Mouse (Mus musculus) hindbrain, postnatal 0 days (tissue): ENCODE data around the gene Arpp21. TPM values are rescaled to one million over a fixed set of nuclear protein-coding genes. Genes with fewer than 3 reads are reported as not detected.
A peak's percentile ranks its signal among the peaks of the same experiment; 100 is the strongest.

Source experiments
- ATAC-seq: fragments of 200-750 bp; cut with Nextera tagmentation; 2 replicates; pipeline ENCODE4 v1.8.0; 2017; ENCODE audit warnings: mild to moderate bottlenecking, moderate TSS enrichment, moderate library complexity
- DNase-seq: peaks from one replicate; pipeline ENCODE4 v3.0.0-alpha.2; 2015; ENCODE audit warnings: low spot score
- H3K27ac ChIP-seq: fragments of 300-500 bp; sonication (generic); 2 replicates; pipeline ENCODE4 v1.5.1; 2014; ENCODE audit warnings: mild to moderate bottlenecking
- H3K27me3 ChIP-seq: fragments of 300-500 bp; sonication (generic); 2 replicates; pipeline ENCODE4 v1.6.1; 2014; ENCODE audit warnings: low read length, mixed read lengths; ENCODE audit not compliant: insufficient read depth
- H3K36me3 ChIP-seq: fragments of 300-500 bp; sonication (generic); 2 replicates; pipeline ENCODE4 v1.6.1; 2014; ENCODE audit warnings: low read length, mixed read lengths; ENCODE audit not compliant: insufficient read depth
- H3K4me1 ChIP-seq: fragments of 300-500 bp; sonication (generic); 2 replicates; pipeline ENCODE4 v1.6.1; 2014; ENCODE audit warnings: antibody characterized with exemption, low read length, mixed read lengths; ENCODE audit not compliant: insufficient read depth
- H3K4me2 ChIP-seq: fragments of 300-500 bp; sonication (generic); 2 replicates; pipeline ENCODE4 v1.6.1; 2014; ENCODE audit warnings: low read depth, mild to moderate bottlenecking, low read length, moderate library complexity, mixed read lengths
- H3K4me3 ChIP-seq: fragments of 300-500 bp; sonication (generic); 2 replicates; pipeline ENCODE4 v1.5.1; 2014; ENCODE audit warnings: low read length
- H3K9ac ChIP-seq: fragments of 300-500 bp; sonication (generic); replicated peaks from 2 replicates; pipeline ENCODE4 v1.6.1; 2014; ENCODE audit warnings: mild to moderate bottlenecking, low read length, moderate library complexity, mixed read lengths
- H3K9me3 ChIP-seq: fragments of 300-500 bp; sonication (generic); 2 replicates; pipeline ENCODE4 v1.6.1; 2016; ENCODE audit warnings: low read length, mixed read lengths
- CTCF ChIP-seq: IDR thresholded peaks from 2 replicates; pipeline ENCODE4 v1.5.1; 2016; ENCODE audit warnings: antibody characterized with exemption, control low read depth, low read depth
- WGBS: fragments of 180-500 bp; shearing (Covaris S2); extraction: QIAGEN DNeasy Blood & Tissue Kit; methylation state at CpG from one replicate; pipeline ENCODE4 v1.1.7; 2014; 5-methylcytosine and 5-hydroxymethylcytosine counted together
- polyA plus RNA-seq: library from polyadenylated mRNA; unstranded; fragments of >200 nt; fragmentation: Nextera tagmentation; extraction: Ambion mirVana; gene quantifications from 2 replicates; pipeline ENCODE4 v1.2.1, GENCODE M21; 2015
- total RNA-seq: library from RNA; depleted of rRNA; stranded (reverse); fragments of >200 nt; gene quantifications from 2 replicates; pipeline ENCODE4 v1.2.3, GENCODE M21; 2014

Gene Arpp21
- total and polyA plus RNA-seq, 2 experiments from 2014 or later, result 60.9 to 80.5 TPM

GRCm38 (mm10) chr9:112102155-112102851, 133.4 kb downstream of the Arpp21 start:
- Histone ChIP-seq H3K9me3 (no peaks in the 10 kb centered on the region), H3K9ac (no peak overlapping the region), H3K4me3 (no peak overlapping the region), H3K36me3 (no peaks in the 10 kb centered on the region), H3K4me2 (no peak overlapping the region), H3K4me1 (no peaks in the 10 kb centered on the region), H3K27ac (peak overlapping the region; percentile 32; the same call in 1 of the 2 replicates), H3K27me3 (no peaks in the 10 kb centered on the region)
- DNase-seq (peak; percentile 77), ATAC-seq (peak; percentile 84)
- TF ChIP-seq CTCF, result no peak
- WGBS, result 30% methylated on average over 6 of the region's 6 CpGs

GRCm38 (mm10) chr9:112100841-112101595, 134.7 kb downstream of the Arpp21 start:
- ATAC-seq (no peak), DNase-seq (no peak)
- Histone ChIP-seq H3K9ac (no peak overlapping the region), H3K4me3 (no peak overlapping the region), H3K9me3 (no peaks in the 10 kb centered on the region), H3K4me2 (no peak overlapping the region), H3K27me3 (no peaks in the 10 kb centered on the region), H3K36me3 (no peaks in the 10 kb centered on the region), H3K4me1 (no peaks in the 10 kb centered on the region), H3K27ac (no peak overlapping the region)
- no peak for TF ChIP-seq CTCF
- 63% methylated on average over 3 of the region's 3 CpGs for WGBS

- no peak overlapping the region for H3K4me2 ChIP-seq
- no peaks in the 10 kb centered on the region for H3K36me3 ChIP-seq
- no peaks in the 10 kb centered on the region for H3K4me1 ChIP-seq
- no peak overlapping the region for H3K9ac ChIP-seq
- WGBS, result 60% methylated on average over 6 of the region's 6 CpGs
- TF ChIP-seq CTCF, result no peak
- no peak overlapping the region for H3K27ac ChIP-seq
- no peaks in the 10 kb centered on the region for H3K9me3 ChIP-seq
- no peak overlapping the region for H3K4me3 ChIP-seq
- DNase-seq, result peak; percentile 42
- ATAC-seq, result no peak
- H3K27me3 ChIP-seq, result no peaks in the 10 kb centered on the region
These were observed 137.5 kb downstream of the Arpp21 start for GRCm38 (mm10) chr9:112098267-112098666.

GRCm38 (mm10) chr9:112095708-112096107, 140.0 kb downstream of the Arpp21 start:
- no peaks in the 10 kb centered on the region for H3K4me1 ChIP-seq
- H3K9me3 ChIP-seq, result no peaks in the 10 kb centered on the region
- DNase-seq, result no peak
- no peak overlapping the region for H3K27ac ChIP-seq
- no peak overlapping the region for H3K4me3 ChIP-seq
- no peak overlapping the region for H3K4me2 ChIP-seq
- H3K27me3 ChIP-seq, result no peaks in the 10 kb centered on the region
- H3K9ac ChIP-seq, result no peak overlapping the region
- no peak for ATAC-seq
- no peaks in the 10 kb centered on the region for H3K36me3 ChIP-seq
- TF ChIP-seq CTCF, result no peak
- WGBS, result 73% methylated on average over 5 of the region's 5 CpGs

- H3K4me2 ChIP-seq, result no peak overlapping the region
- no peak for TF ChIP-seq CTCF
- no peak for ATAC-seq
- 65% methylated on average over 2 of the region's 2 CpGs for WGBS
- H3K9me3 ChIP-seq, result no peaks in the 10 kb centered on the region
- no peak for DNase-seq
- no peaks in the 10 kb centered on the region for H3K27me3 ChIP-seq
- no peaks in the 10 kb centered on the region for H3K4me1 ChIP-seq
- no peak overlapping the region for H3K9ac ChIP-seq
- H3K27ac ChIP-seq, result no peak overlapping the region
- no peaks in the 10 kb centered on the region for H3K36me3 ChIP-seq
- H3K4me3 ChIP-seq, result no peak overlapping the region
These were observed 140.5 kb downstream of the Arpp21 start for GRCm38 (mm10) chr9:112095198-112095597.

GRCm38 (mm10) chr9:112078903-112079302, 156.8 kb downstream of the Arpp21 start:
- ATAC-seq, result no peak
- peaks cover 3% of the 10 kb centered on the region; the same call in 1 of the 2 replicates for H3K4me1 ChIP-seq
- H3K9me3 ChIP-seq, result no peaks in the 10 kb centered on the region
- no peak overlapping the region for H3K4me2 ChIP-seq
- no peak for TF ChIP-seq CTCF
- 88% methylated on average over 2 of the region's 2 CpGs for WGBS
- DNase-seq, result no peak
- H3K27me3 ChIP-seq, result no peaks in the 10 kb centered on the region
- H3K36me3 ChIP-seq, result no peaks in the 10 kb centered on the region
- no peak overlapping the region for H3K27ac ChIP-seq
- no peak overlapping the region for H3K9ac ChIP-seq
- no peak overlapping the region for H3K4me3 ChIP-seq

GRCm38 (mm10) chr9:112078453-112078852, 157.3 kb downstream of the Arpp21 start:
- 53% methylated on average over 4 of the region's 4 CpGs for WGBS
- Histone ChIP-seq H3K4me1 (peaks cover 3% of the 10 kb centered on the region; the same call in 1 of the 2 replicates), H3K4me2 (no peak overlapping the region), H3K4me3 (no peak overlapping the region), H3K36me3 (no peaks in the 10 kb centered on the region), H3K9ac (no peak overlapping the region), H3K9me3 (no peaks in the 10 kb centered on the region), H3K27ac (no peak overlapping the region), H3K27me3 (no peaks in the 10 kb centered on the region)
- ATAC-seq (no peak), DNase-seq (no peak)
- TF ChIP-seq CTCF, result no peak
